Mouse (Mus musculus): ENCODE results near the gene Camta1.

DNA sequence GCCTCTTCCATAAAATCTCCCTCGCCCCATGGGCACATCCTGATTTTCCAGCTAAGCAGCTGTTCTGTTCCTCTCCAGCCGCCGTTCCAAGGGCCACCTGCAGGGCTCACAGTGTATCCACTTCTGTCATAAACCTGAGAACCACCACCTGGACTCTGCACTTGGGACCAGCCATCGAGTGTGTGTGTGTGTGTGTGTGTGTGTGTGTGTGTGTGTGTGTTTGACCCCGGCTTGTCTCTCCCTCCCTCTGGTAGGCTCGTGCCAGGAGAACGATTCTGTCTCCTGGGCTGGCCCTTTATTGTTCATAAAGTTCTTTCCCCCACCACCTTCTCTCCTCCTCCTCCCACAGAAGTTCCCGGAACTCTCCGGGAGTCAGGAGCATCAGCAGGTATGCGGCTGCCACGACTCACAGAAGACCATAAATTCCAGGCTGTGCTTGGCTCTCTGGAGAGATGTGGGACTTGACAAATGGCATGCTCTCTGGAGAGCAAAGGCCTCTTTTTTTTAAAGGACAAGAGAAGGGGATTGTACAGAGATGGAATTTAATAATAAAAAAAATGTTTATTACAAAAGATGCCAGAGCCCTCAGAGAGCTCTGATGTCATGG is 366.3 kb downstream of the Camta1 start:
- TF ChIP-seq CHD2 (IDR thresholded peaks at IDR 0.05; ENCODE audit: low read depth, low read length) (no peak), ZC3H11A (IDR thresholded peaks at IDR 0.05; ENCODE audit: borderline replicate concordance, low read depth, low read length) (no peak)

Measured in ES-E14 (cell line).